Mouse (Mus musculus): ENCODE results near the gene Gm10662. TPM values are rescaled to one million over a fixed set of nuclear protein-coding genes. Genes with fewer than 3 reads are reported as not detected.
"Not testable (repeated sequence)": the region's sequence is repeated elsewhere in the genome, so short reads cannot be mapped to it uniquely, and the experiment has no call there.

The Gm10662 gene
- polyA plus RNA-seq (2012; rRNA removed) (not detected in 2 replicates), polyA plus RNA-seq (2014; fragmentation: Nextera tagmentation; extraction: Ambion mirVana) (not detected in 2 replicates)

DNA sequence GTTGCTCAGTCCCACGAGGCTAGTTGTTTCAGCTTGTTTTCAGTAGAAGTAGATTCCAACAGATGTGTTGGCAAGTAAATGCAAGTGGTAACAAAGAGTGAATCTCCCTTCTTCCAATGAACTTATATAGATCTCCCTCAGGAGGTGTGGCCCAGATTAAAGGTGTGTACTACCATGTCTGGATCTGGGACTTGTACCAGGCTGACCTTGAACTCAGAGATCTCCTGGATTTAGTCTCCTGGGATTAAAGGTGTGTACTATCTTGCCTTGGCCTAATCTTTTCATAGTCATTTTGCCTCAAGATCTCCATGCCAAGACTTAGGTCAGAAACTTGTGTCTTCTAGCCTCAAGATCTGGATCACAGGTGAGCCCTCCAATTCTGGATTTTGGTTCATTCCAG is at the start of gene Gm10662:
Gm10662 (minus strand) TSS at position 101 of the 400 bp plus-strand sequence.
- DNase-seq (ENCODE audit: low read depth in 3 of 3, low spot score in 3 of 3); H3K9me3 ChIP-seq (ENCODE audit: control insufficient read depth, low read length); H3K9ac ChIP-seq (replicated peaks); H3K4me1 ChIP-seq (replicated peaks; ENCODE audit: control insufficient read depth in 2 of 2, insufficient read depth in 2 of 2, low read length in 1 of 2); H3K4me3 ChIP-seq (ENCODE audit: insufficient read depth in 1 of 2, low read depth in 2 of 2, low read length in 2 of 2); H3K36me3 ChIP-seq (replicated peaks; ENCODE audit: control insufficient read depth, insufficient read depth, low read depth); H3K27ac ChIP-seq; H3K27me3 ChIP-seq (ENCODE audit: control insufficient read depth, insufficient read depth, low read length); ATAC-seq (ENCODE audit: insufficient read depth); H3K4me2 ChIP-seq (ENCODE audit: low read depth): not testable (repeated sequence)
- WGBS (ENCODE audit: insufficient replicate concordance), result no CpG with 5 or more reads among the region's 1 CpGs

DNA sequence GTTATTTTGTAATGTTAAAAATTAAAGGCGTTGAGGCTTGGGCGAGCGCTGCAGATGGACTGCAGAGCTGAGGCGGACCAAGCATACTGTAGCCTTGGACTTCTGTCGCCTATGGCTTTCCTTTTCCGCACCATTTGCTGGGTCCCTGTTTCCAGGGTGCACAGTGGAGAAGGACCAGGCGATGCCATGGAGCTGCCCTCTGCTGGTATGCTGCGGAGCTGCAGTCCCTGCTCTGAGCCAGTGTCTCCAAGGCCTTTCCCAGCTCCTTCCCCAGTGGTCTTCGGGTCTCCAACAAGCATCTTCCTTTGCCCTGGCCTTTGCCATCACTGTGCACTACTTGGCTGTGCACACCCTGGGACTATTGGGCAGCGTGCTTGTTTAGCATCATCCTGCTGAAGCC is 19.2 kb upstream of the Gm10662 start:
- not testable (repeated sequence) for H3K9ac ChIP-seq (replicated peaks); H3K4me2 ChIP-seq (ENCODE audit: low read depth); H3K9me3 ChIP-seq (ENCODE audit: control insufficient read depth, low read length); H3K27me3 ChIP-seq (ENCODE audit: control insufficient read depth, insufficient read depth, low read length); H3K4me1 ChIP-seq (replicated peaks; ENCODE audit: control insufficient read depth in 2 of 2, insufficient read depth in 2 of 2, low read length in 1 of 2); ATAC-seq (ENCODE audit: insufficient read depth); H3K36me3 ChIP-seq (replicated peaks; ENCODE audit: control insufficient read depth, insufficient read depth, low read depth); DNase-seq (ENCODE audit: low read depth in 3 of 3, low spot score in 3 of 3); H3K27ac ChIP-seq; H3K4me3 ChIP-seq (ENCODE audit: insufficient read depth in 1 of 2, low read depth in 2 of 2, low read length in 2 of 2)
- 72% methylated on average over 10 of the region's 10 CpGs for WGBS (ENCODE audit: insufficient replicate concordance)

Other genes with a start within 250 kb of the Gm10662 start
- not detected in 2 replicates for gene Gm4214, start 159.8 kb downstream of the Gm10662 start, polyA plus RNA-seq (2012; rRNA removed)
- gene Gm4214, start 159.8 kb downstream of the Gm10662 start, polyA plus RNA-seq (2014; fragmentation: Nextera tagmentation; extraction: Ambion mirVana), result not detected in 2 replicates
- not detected in 2 replicates for gene Gm4216, start 124.6 kb downstream of the Gm10662 start, polyA plus RNA-seq (2012; rRNA removed)
- not detected in 2 replicates for gene Gm4216, start 124.6 kb downstream of the Gm10662 start, polyA plus RNA-seq (2014; fragmentation: Nextera tagmentation; extraction: Ambion mirVana)
- gene Vmn1r163, start 88.9 kb downstream of the Gm10662 start, polyA plus RNA-seq (2012; rRNA removed), result not detected in 2 replicates
- gene Vmn1r163, start 88.9 kb downstream of the Gm10662 start, polyA plus RNA-seq (2014; fragmentation: Nextera tagmentation; extraction: Ambion mirVana), result not detected in 2 replicates
- not detected in 2 replicates for gene Gm8720, start 77.0 kb downstream of the Gm10662 start, polyA plus RNA-seq (2012; rRNA removed)
- gene Gm8720, start 77.0 kb downstream of the Gm10662 start, polyA plus RNA-seq (2014; fragmentation: Nextera tagmentation; extraction: Ambion mirVana), result not detected in 2 replicates
- gene Vmn1r165, start 72.9 kb upstream of the Gm10662 start, polyA plus RNA-seq (2012; rRNA removed), result not detected in 2 replicates
- gene Vmn1r165, start 72.9 kb upstream of the Gm10662 start, polyA plus RNA-seq (2014; fragmentation: Nextera tagmentation; extraction: Ambion mirVana), result not detected in 2 replicates
- not detected in 2 replicates for gene Vmn1r166, start 107.2 kb upstream of the Gm10662 start, polyA plus RNA-seq (2012; rRNA removed)
- not detected in 2 replicates for gene Vmn1r166, start 107.2 kb upstream of the Gm10662 start, polyA plus RNA-seq (2014; fragmentation: Nextera tagmentation; extraction: Ambion mirVana)
- not detected in 2 replicates for gene Gm6902, start 134.4 kb upstream of the Gm10662 start, polyA plus RNA-seq (2012; rRNA removed)
- not detected in 2 replicates for gene Gm6902, start 134.4 kb upstream of the Gm10662 start, polyA plus RNA-seq (2014; fragmentation: Nextera tagmentation; extraction: Ambion mirVana)
- gene Nlrp4e, start 156.7 kb upstream of the Gm10662 start, polyA plus RNA-seq (2012; rRNA removed), result not detected in 2 replicates
- gene Nlrp4e, start 156.7 kb upstream of the Gm10662 start, polyA plus RNA-seq (2014; fragmentation: Nextera tagmentation; extraction: Ambion mirVana), result not detected in 2 replicates
- gene Nlrp5, start 241.4 kb upstream of the Gm10662 start, polyA plus RNA-seq (2012; rRNA removed), result not detected in 2 replicates
- not detected in 2 replicates for gene Nlrp5, start 241.4 kb upstream of the Gm10662 start, polyA plus RNA-seq (2014; fragmentation: Nextera tagmentation; extraction: Ambion mirVana)

Measured in liver, embryonic 14.5 days (tissue).